Mouse (Mus musculus) kidney, adult 2 months (tissue): ENCODE measurements at regions not wholly inside any gene's neighbourhood (a gene's known extent, or its start where the extent isn't known, plus 50 kb on each side); places are given as distances from the start of the nearest gene placed in this dataset.

Experiments
- CTCF ChIP-seq: fragments of 200-500 bp; conservative IDR thresholded peaks from 2 replicates; pipeline ENCODE4 v1.5.1; 2011; ENCODE audit warnings: low read depth, mild to moderate bottlenecking, control low read depth, low read length, moderate library complexity, mixed read lengths; ENCODE audit not compliant: insufficient read depth, insufficient read length
- POLR2A ChIP-seq: fragments of 200-500 bp; IDR thresholded peaks from one replicate; pipeline ENCODE4 v1.6.1; 2011; ENCODE audit warnings: low read depth, low read length, control low read depth

DNA sequence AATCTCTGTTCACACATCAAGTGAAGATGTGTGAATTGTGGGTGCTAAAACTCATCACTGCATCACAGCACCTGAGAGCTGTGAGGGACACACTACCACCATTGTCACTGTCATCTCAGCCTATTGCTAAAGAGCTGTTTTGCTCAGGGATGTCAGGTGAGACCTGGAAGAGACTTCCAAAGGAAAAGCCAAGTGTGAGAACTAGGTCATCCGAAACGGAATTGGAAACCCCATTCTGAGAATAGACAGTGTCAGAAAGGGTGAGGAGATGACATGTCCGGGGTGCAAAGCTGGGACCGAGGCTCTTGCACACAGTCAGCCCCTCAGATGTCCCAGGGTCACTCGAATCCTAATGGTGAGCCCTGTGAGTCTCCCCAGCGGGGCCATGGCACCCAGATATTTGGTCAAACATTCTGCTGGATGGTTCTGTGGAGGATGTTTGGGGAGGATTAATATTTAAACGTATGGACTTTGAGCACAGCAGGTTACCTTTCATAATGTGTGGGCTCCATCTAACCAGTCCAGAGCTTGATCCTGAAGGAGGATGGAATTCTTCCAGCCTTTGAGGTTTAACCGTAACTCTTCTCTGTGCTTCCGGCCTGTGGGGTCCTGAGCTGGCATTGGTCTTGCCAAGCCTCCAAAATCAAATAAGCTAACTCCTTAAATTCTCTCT lies 150.3 kb downstream of the Rpl14 start:
- no peak for TF ChIP-seq POLR2A
- TF ChIP-seq CTCF = no peak
